Mouse (Mus musculus): ENCODE data around the gene Mboat1. TPM values are rescaled to one million over a fixed set of nuclear protein-coding genes. Genes with fewer than 3 reads are reported as not detected.
A peak's percentile ranks its signal among the peaks of the same experiment; 100 is the strongest.

Mboat1 gene
- polyA plus RNA-seq, 1 experiment from 2014 or later: 30.7 TPM

DNA sequence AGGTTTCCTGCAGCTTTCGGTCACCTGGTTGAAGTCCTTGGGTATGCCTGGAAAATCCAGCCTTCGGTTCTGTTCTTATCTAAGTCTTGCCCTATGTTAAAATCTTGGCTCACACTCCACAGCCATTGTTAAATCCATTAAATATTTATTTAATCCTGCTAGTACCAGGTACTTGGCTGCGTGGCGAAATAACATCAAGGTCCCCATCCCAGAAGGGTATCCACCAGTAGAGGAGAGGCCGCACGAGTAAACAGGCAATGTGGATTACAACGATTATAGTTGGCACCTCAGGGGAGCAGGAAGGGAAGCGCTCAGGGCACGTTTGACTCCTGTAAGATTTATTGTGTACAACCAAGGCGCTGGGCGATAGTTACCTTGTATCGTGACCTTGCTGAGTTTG, 4.4 kb downstream of the Mboat1 start:
- H3K36me3 ChIP-seq (ENCODE audit: insufficient read depth, low read length): no peaks in the 10 kb centered on the region
- 82% methylated on average over 12 of the region's 12 CpGs for WGBS
- H3K9me3 ChIP-seq (ENCODE audit: low read length): no peaks in the 10 kb centered on the region
- H3K27me3 ChIP-seq (ENCODE audit: insufficient read depth, low read length): no peaks in the 10 kb centered on the region
- H3K4me2 ChIP-seq (replicated peaks; ENCODE audit: low read depth, low read length): no peak overlapping the region
- H3K4me1 ChIP-seq (ENCODE audit: insufficient read depth, low read length): peaks cover 20% of the 10 kb centered on the region; the same call in 1 of the 2 replicates
- H3K9ac ChIP-seq (replicated peaks; ENCODE audit: low read length): no peak overlapping the region
- no peak for ATAC-seq (ENCODE audit: low FRiP score, low TSS enrichment)
- no peak overlapping the region for H3K4me3 ChIP-seq (ENCODE audit: low read length)
- no peak overlapping the region for H3K27ac ChIP-seq (ENCODE audit: low read length)

DNA sequence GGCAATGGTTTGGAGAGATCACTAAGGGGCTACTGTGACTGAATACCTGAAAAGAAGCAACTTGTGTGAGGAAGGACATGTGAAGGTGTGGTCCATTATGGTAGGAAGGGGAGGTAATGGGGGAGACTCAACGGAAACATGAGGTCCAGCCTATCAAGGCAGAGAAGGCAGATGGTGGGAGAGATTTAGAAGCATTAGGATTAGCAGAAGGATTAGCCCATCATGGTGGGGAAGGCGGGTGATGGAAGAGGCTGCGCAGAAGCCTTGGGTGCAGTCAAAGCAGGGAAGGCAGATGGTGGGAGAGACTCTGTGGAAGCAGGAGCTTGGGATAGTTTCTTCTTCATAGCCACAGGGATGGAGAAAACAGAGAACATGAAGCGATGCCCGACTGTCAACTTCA, 5.7 kb downstream of the Mboat1 start:
- Histone ChIP-seq H3K4me2 (replicated peaks; ENCODE audit: low read depth, low read length) (no peak overlapping the region), H3K36me3 (ENCODE audit: insufficient read depth, low read length) (no peaks in the 10 kb centered on the region), H3K9me3 (ENCODE audit: low read length) (no peaks in the 10 kb centered on the region), H3K9ac (replicated peaks; ENCODE audit: low read length) (no peak overlapping the region), H3K4me3 (ENCODE audit: low read length) (no peak overlapping the region), H3K4me1 (ENCODE audit: insufficient read depth, low read length) (peaks cover 20% of the 10 kb centered on the region; the same call in 1 of the 2 replicates), H3K27ac (ENCODE audit: low read length) (no peak overlapping the region), H3K27me3 (ENCODE audit: insufficient read depth, low read length) (no peaks in the 10 kb centered on the region)
- no peak for ATAC-seq (ENCODE audit: low FRiP score, low TSS enrichment)
- WGBS: 95% methylated on average over 5 of the region's 5 CpGs

DNA sequence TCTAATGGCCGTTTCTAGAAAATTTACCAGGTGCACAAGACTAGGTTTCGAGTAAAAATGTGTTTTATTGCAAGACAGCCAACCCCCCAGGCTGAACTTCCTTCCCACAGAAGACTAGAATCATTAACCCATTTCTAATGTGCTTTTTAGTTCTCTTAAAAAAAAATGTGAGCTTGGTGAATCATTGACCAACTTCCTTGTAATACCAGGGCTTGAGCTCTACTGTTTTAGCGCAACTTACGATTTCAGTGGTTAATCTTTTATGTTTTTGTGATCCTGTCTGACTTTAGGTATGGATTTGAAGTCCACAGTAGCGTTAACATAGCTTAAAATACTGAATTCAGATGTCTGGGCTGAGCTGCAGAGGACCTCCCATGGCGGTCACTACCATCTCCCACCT, 10.2 kb downstream of the Mboat1 start:
- Histone ChIP-seq H3K4me3 (ENCODE audit: low read length) (no peak overlapping the region), H3K4me2 (replicated peaks; ENCODE audit: low read depth, low read length) (peak overlapping the region; percentile 36), H3K4me1 (ENCODE audit: insufficient read depth, low read length) (peaks cover 16% of the 10 kb centered on the region; the same call in 1 of the 2 replicates), H3K27me3 (ENCODE audit: insufficient read depth, low read length) (no peaks in the 10 kb centered on the region), H3K27ac (ENCODE audit: low read length) (peak overlapping the region; percentile 92), H3K36me3 (ENCODE audit: insufficient read depth, low read length) (no peaks in the 10 kb centered on the region), H3K9ac (replicated peaks; ENCODE audit: low read length) (no peak overlapping the region), H3K9me3 (ENCODE audit: low read length) (no peaks in the 10 kb centered on the region)
- 62% methylated on average over 6 of the region's 6 CpGs for WGBS
- ATAC-seq (ENCODE audit: low FRiP score, low TSS enrichment): peak; percentile 77

DNA sequence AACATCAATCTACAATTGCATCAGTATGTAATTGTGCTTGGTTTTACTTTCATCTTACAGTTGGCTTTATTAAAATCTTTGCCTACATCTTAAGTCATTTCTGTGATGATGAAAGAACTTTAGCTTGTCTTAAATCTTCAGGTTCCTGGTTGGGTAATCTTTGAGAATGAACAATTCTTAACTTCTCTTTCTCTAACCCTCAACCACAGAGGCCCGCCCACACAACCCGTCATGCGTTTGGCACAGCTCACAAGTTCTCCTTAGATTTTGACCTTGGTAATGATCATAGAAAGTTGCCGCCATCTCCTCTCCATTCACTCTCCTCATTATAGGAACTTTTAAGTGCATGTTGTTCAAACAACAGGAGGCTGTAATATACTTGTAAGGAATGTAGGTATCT, 18.0 kb downstream of the Mboat1 start:
- Histone ChIP-seq H3K27me3 (ENCODE audit: insufficient read depth, low read length) (no peaks in the 10 kb centered on the region), H3K4me1 (ENCODE audit: insufficient read depth, low read length) (no peaks in the 10 kb centered on the region), H3K36me3 (ENCODE audit: insufficient read depth, low read length) (no peaks in the 10 kb centered on the region), H3K9ac (replicated peaks; ENCODE audit: low read length) (no peak overlapping the region), H3K4me2 (replicated peaks; ENCODE audit: low read depth, low read length) (no peak overlapping the region), H3K4me3 (ENCODE audit: low read length) (no peak overlapping the region), H3K9me3 (ENCODE audit: low read length) (no peaks in the 10 kb centered on the region), H3K27ac (ENCODE audit: low read length) (no peak overlapping the region)
- 69% methylated on average over 4 of the region's 4 CpGs for WGBS
- no peak for ATAC-seq (ENCODE audit: low FRiP score, low TSS enrichment)

DNA sequence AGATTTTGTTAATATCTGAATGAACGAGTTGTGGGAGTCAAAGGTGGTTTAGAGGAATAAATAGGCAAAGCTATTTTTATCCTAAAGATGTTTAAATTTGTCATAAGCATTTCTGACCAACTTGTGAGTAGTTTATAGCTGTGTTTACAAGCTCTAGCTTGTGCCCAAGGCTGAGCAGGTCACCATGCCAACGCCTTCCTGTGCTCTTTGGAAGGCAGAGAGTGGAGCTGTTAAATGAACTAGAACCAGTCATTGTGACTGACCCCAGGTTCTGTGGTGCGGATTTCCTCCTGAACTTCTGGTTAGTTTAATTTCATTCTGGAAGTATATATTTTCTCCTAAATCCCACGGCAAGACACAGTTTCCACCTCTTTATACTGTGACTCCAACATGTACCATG, 23.3 kb downstream of the Mboat1 start:
- WGBS: 42% methylated on average over 4 of the region's 4 CpGs
- H3K27ac ChIP-seq (ENCODE audit: low read length): peak overlapping the region; percentile 87
- ATAC-seq (ENCODE audit: low FRiP score, low TSS enrichment): peak; percentile 81; the same call in 1 of the 2 replicates

DNA sequence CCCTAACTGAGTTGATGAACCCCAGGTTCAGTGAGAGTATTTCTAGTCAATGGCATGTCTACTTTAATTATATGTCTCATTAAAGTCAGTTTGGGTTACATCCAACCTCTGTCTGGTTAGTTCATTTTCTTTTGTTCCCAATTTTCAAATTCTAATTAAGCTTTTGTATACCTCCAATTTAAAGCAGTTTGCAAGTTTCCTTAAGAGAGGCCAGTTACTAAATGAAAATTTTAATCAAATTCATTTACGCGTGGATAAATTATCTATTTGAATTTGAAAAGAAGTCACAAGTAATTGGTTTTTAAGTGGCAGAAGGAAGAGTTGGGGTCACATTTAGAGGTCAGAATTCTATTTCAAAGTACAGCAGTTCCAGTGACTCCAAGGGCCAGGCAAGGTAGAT, 27.2 kb downstream of the Mboat1 start:
- ATAC-seq (ENCODE audit: low FRiP score, low TSS enrichment): no peak
- H3K4me1 ChIP-seq (ENCODE audit: insufficient read depth, low read length): peaks cover 5% of the 10 kb centered on the region; the same call in 1 of the 2 replicates

More for the DNA sequence above, 23.3 kb downstream of the Mboat1 start:
- Histone ChIP-seq H3K4me1 (ENCODE audit: insufficient read depth, low read length) (peaks cover 5% of the 10 kb centered on the region; the same call in 1 of the 2 replicates), H3K36me3 (ENCODE audit: insufficient read depth, low read length) (no peaks in the 10 kb centered on the region), H3K4me3 (ENCODE audit: low read length) (no peak overlapping the region), H3K9ac (replicated peaks; ENCODE audit: low read length) (no peak overlapping the region), H3K4me2 (replicated peaks; ENCODE audit: low read depth, low read length) (no peak overlapping the region; the same call in 1 of the 2 replicates), H3K27me3 (ENCODE audit: insufficient read depth, low read length) (no peaks in the 10 kb centered on the region), H3K9me3 (ENCODE audit: low read length) (no peaks in the 10 kb centered on the region; the same call in 1 of the 2 replicates)

DNA sequence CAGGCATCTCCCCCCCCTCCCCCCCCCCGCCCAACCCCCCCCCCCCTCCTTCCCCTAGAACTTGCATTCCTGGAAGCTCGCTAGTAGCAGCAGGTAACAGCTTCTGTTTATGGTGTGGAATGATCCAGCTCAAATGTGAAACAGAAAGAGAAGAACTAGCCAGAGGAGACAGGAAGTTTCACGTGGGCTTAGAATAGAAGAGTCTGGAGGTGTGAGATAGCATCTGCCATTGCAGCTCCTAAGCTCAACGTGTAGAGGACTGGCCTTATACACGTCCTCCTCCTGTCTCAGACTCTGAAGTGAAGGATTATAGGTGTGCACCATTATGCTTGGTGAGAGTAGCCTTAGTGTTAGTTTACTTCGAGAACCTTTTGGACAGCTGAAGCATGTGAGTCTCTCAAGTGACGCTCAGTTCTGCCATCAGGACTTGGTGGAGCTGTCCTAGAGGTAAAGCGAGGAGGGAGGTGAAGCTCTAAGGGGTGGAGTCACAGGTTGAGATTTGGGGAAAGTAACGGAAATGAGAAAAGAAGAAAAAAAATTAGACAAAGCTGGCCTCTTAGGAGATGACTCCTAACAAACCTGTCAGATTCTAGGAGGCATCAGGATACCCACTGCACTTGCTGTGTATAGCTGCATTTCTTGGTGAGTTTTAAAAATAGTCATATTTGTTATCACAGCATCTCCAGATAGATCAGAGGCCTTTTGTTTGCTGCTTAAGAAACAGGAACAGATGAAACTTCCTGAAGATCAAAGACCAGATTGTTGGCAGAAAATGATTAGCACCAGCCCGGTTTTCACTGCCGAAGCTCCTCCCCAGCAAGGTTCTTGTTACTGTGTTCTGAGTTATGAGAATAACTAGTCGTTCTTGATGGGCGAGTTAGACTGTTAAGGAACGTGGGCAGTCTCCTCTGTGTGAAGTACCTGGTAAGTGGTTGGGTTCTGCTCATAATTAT, 30.1 kb downstream of the Mboat1 start:
- H3K27me3 ChIP-seq (ENCODE audit: insufficient read depth, low read length): no peaks in the 10 kb centered on the region
- 68% methylated on average over 12 of the region's 14 CpGs for WGBS
- H3K4me1 ChIP-seq (ENCODE audit: insufficient read depth, low read length): no peaks in the 10 kb centered on the region; the same call in 1 of the 2 replicates
- no peak overlapping the region for H3K9ac ChIP-seq (replicated peaks; ENCODE audit: low read length)
- H3K4me3 ChIP-seq (ENCODE audit: low read length): no peak overlapping the region
- H3K36me3 ChIP-seq (ENCODE audit: insufficient read depth, low read length): no peaks in the 10 kb centered on the region
- H3K9me3 ChIP-seq (ENCODE audit: low read length): no peaks in the 10 kb centered on the region; the same call in 1 of the 2 replicates
- no peak overlapping the region for H3K4me2 ChIP-seq (replicated peaks; ENCODE audit: low read depth, low read length)
- H3K27ac ChIP-seq (ENCODE audit: low read length): no peak overlapping the region
- no peak for ATAC-seq (ENCODE audit: low FRiP score, low TSS enrichment)

More for the DNA sequence above, 27.2 kb downstream of the Mboat1 start:
- 94% methylated on average over 2 of the region's 2 CpGs for WGBS
- no peaks in the 10 kb centered on the region; the same call in 1 of the 2 replicates for H3K9me3 ChIP-seq (ENCODE audit: low read length)
- no peak overlapping the region for H3K4me3 ChIP-seq (ENCODE audit: low read length)
- no peak overlapping the region for H3K9ac ChIP-seq (replicated peaks; ENCODE audit: low read length)
- no peak overlapping the region for H3K4me2 ChIP-seq (replicated peaks; ENCODE audit: low read depth, low read length)
- no peaks in the 10 kb centered on the region for H3K27me3 ChIP-seq (ENCODE audit: insufficient read depth, low read length)
- H3K36me3 ChIP-seq (ENCODE audit: insufficient read depth, low read length): no peaks in the 10 kb centered on the region
- H3K27ac ChIP-seq (ENCODE audit: low read length): no peak overlapping the region

DNA sequence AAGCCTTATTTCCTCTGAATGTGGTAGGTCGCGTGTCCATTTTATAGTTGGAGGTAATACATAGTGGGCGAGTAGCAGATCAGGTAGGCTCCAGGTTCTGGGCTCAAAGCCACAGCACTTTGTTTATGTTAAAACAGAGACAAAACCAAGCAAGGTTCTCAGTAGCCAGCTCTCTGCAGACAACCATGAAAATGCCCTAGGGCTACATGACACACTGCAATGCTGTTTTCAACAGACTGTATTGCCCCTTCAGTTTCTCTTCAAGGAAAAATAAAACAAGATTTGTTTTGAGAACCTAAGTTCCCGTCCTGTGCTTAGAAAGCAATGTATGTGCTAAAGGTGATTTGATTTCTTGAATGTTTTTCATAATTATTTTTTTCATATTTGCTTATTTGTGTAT, 31.2 kb downstream of the Mboat1 start:
- Histone ChIP-seq H3K4me1 (ENCODE audit: insufficient read depth, low read length) (no peaks in the 10 kb centered on the region; the same call in 1 of the 2 replicates), H3K9me3 (ENCODE audit: low read length) (no peaks in the 10 kb centered on the region; the same call in 1 of the 2 replicates), H3K4me3 (ENCODE audit: low read length) (no peak overlapping the region), H3K4me2 (replicated peaks; ENCODE audit: low read depth, low read length) (no peak overlapping the region), H3K27me3 (ENCODE audit: insufficient read depth, low read length) (no peaks in the 10 kb centered on the region), H3K9ac (replicated peaks; ENCODE audit: low read length) (no peak overlapping the region), H3K27ac (ENCODE audit: low read length) (no peak overlapping the region), H3K36me3 (ENCODE audit: insufficient read depth, low read length) (no peaks in the 10 kb centered on the region)
- 78% methylated on average over 4 of the region's 4 CpGs for WGBS
- no peak for ATAC-seq (ENCODE audit: low FRiP score, low TSS enrichment)

DNA sequence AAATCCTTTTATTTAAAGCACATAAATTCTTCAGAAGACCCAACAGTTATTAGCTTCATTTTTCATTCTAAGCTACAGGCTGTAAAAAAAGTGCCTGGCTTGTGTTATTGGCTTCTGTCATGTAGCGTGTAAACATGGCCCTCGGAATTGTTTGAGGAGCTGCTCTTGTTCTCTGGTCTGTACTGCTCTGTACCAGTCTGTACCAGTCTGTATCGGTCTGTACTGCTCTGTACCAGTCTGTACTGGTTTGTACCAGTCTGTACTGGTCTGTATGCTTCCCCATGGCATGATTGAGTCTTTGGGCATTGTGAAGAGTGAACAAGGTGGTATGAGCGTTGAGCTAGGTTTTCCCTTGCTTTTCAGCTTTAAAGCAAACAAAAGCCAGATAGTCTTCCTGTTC, 32.5 kb downstream of the Mboat1 start:
- 83% methylated on average over 4 of the region's 4 CpGs for WGBS
- H3K27ac ChIP-seq (ENCODE audit: low read length): no peak overlapping the region

DNA sequence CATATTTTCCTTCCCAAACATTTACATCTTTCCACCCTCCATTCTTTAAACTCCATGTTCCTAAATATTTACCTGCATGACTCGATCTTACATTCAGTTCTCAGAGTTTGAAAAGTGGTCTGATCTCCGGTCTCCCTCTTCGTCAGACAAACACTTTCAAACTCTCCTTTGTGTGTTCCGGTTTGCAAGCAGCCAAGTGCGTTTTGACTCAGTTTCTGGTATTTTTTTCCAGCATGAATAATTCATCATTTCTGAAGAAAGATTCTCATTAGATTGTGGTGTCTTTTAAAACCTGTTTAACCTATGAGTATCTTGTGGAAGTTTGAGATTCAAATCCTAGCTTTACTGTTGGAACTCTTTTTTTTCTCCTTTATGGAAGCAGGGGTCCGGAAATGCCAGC, 33.8 kb downstream of the Mboat1 start:
- no peak for ATAC-seq (ENCODE audit: low FRiP score, low TSS enrichment)
- 83% methylated on average over 6 of the region's 6 CpGs for WGBS

More for the DNA sequence above, 32.5 kb downstream of the Mboat1 start:
- no peak for ATAC-seq (ENCODE audit: low FRiP score, low TSS enrichment)
- Histone ChIP-seq H3K4me1 (ENCODE audit: insufficient read depth, low read length) (no peaks in the 10 kb centered on the region; the same call in 1 of the 2 replicates), H3K36me3 (ENCODE audit: insufficient read depth, low read length) (no peaks in the 10 kb centered on the region), H3K9ac (replicated peaks; ENCODE audit: low read length) (no peak overlapping the region), H3K27me3 (ENCODE audit: insufficient read depth, low read length) (no peaks in the 10 kb centered on the region), H3K4me2 (replicated peaks; ENCODE audit: low read depth, low read length) (no peak overlapping the region), H3K9me3 (ENCODE audit: low read length) (no peaks in the 10 kb centered on the region), H3K4me3 (ENCODE audit: low read length) (no peak overlapping the region)

More for the DNA sequence above, 33.8 kb downstream of the Mboat1 start:
- H3K27me3 ChIP-seq (ENCODE audit: insufficient read depth, low read length): no peaks in the 10 kb centered on the region
- no peaks in the 10 kb centered on the region; the same call in 1 of the 2 replicates for H3K4me1 ChIP-seq (ENCODE audit: insufficient read depth, low read length)
- no peak overlapping the region for H3K4me3 ChIP-seq (ENCODE audit: low read length)
- no peaks in the 10 kb centered on the region for H3K9me3 ChIP-seq (ENCODE audit: low read length)
- no peak overlapping the region for H3K4me2 ChIP-seq (replicated peaks; ENCODE audit: low read depth, low read length)
- H3K9ac ChIP-seq (replicated peaks; ENCODE audit: low read length): no peak overlapping the region
- H3K27ac ChIP-seq (ENCODE audit: low read length): no peak overlapping the region
- H3K36me3 ChIP-seq (ENCODE audit: insufficient read depth, low read length): no peaks in the 10 kb centered on the region

Data from kidney, embryonic 16.5 days (tissue).